Mouse (Mus musculus) hematopoietic stem cell, adult 5-6 weeks (primary cell): ENCODE data around the gene Sat1. TPM values are rescaled to one million over a fixed set of nuclear protein-coding genes. Genes with fewer than 3 reads are reported as not detected.
"Not testable (repeated sequence)": the region's sequence is repeated elsewhere in the genome, so short reads cannot be mapped to it uniquely, and the experiment has no call there.

Source experiments
- ATAC-seq, 2 experiments: fragments of 125-278 bp in 1 of 2; replicated peaks in 1 of 2; 2 replicates each; pipeline ENCODE4 v1.8.0; 2016 to 2017; ENCODE audit warnings: inconsistent platforms in 2 of 2, mild to moderate bottlenecking in 2 of 2, moderate number of reproducible peaks in 2 of 2, low read depth in 1 of 2, moderate TSS enrichment in 1 of 2; ENCODE audit not compliant: low FRiP score in 2 of 2, poor library complexity in 2 of 2, severe bottlenecking in 2 of 2, insufficient read depth in 1 of 2, low TSS enrichment in 1 of 2
- total RNA-seq: library from RNA; stranded (forward); fragments of 172-1452, 232-1000 nt; gene quantifications from 2 replicates; pipeline ENCODE4 v1.2.3, GENCODE M21; 2017

Sat1 gene
- 128 and 184 TPM in 2 replicates for total RNA-seq

GRCm38 (mm10) chrX:155216271-155216670 is at the start of gene Sat1:
Sat1 (minus strand) TSS chrX:155216449.
- peak; percentile 95 to 96 for ATAC-seq

GRCm38 (mm10) chrX:155262915-155263252 is 46.6 kb upstream of the Sat1 start:
- ATAC-seq = no peak

- peak; percentile 98 to 99 for ATAC-seq
Measured at GRCm38 (mm10) chrX:155262235-155262914, 46.1 kb upstream of the Sat1 start, which contains the start of gene Acot9. Acot9 (plus strand) TSS chrX:155262443.

GRCm38 (mm10) chrX:155256856-155257255 is 40.6 kb upstream of the Sat1 start:
- ATAC-seq = no peak

GRCm38 (mm10) chrX:155218277-155218676 is 2.0 kb upstream of the Sat1 start:
- no peak for ATAC-seq

- ATAC-seq = peak; percentile 3 to 24; a peak in 3 of 4 replicates
Measured at GRCm38 (mm10) chrX:155215501-155216248, 574 bp downstream of the Sat1 start.

- ATAC-seq = no peak
Measured at GRCm38 (mm10) chrX:155214291-155215136, 1.7 kb downstream of the Sat1 start.

GRCm38 (mm10) chrX:155208671-155209070 is 7.6 kb downstream of the Sat1 start:
- ATAC-seq = no peak

- ATAC-seq = not testable (repeated sequence)
Measured at GRCm38 (mm10) chrX:155205436-155205835, 10.8 kb downstream of the Sat1 start.

GRCm38 (mm10) chrX:155202406-155203305 is 13.6 kb downstream of the Sat1 start:
- ATAC-seq = no peak

- ATAC-seq = no peak
Measured at GRCm38 (mm10) chrX:155201799-155202198, 14.4 kb downstream of the Sat1 start.

GRCm38 (mm10) chrX:155194979-155195378 is 21.3 kb downstream of the Sat1 start:
- no peak for ATAC-seq

- no peak for ATAC-seq
Measured at GRCm38 (mm10) chrX:155193732-155194443, 22.4 kb downstream of the Sat1 start.

GRCm38 (mm10) chrX:155191941-155192340 is 24.3 kb downstream of the Sat1 start:
- ATAC-seq = no peak

- ATAC-seq = no peak
Measured at GRCm38 (mm10) chrX:155177640-155178039, 38.6 kb downstream of the Sat1 start.

GRCm38 (mm10) chrX:155177230-155177629 is 39.0 kb downstream of the Sat1 start:
- peak in 1 of 2 experiments; percentile 62; a peak in 1 of 4 replicates for ATAC-seq
